Mouse (Mus musculus): Measurements from ENCODE around the gene Svep1. TPM values are rescaled to one million over a fixed set of nuclear protein-coding genes. Genes with fewer than 3 reads are reported as not detected.

Svep1 gene
- polyA plus RNA-seq, 1 experiment, result 20.0 TPM

- no peak for DNase-seq
- 50% methylated on average over 10 of the region's 10 CpGs for WGBS
- Histone ChIP-seq H3K4me1 (ENCODE audit: control insufficient read depth, insufficient read depth, low read length) (no peaks in the 10 kb centered on the region), H3K4me3 (replicated peaks; ENCODE audit: extremely low read depth, low read depth, low read length) (no peak overlapping the region)
- TF ChIP-seq CTCF (IDR thresholded peaks at IDR 0.05; ENCODE audit: insufficient read depth, low read length) (no peak), POLR2A (IDR thresholded peaks at IDR 0.05; ENCODE audit: borderline replicate concordance, extremely low read depth, low read depth, low read length) (no peak)
Observed at GRCm38 (mm10) chr4:58111008-58111407, 95.7 kb downstream of the Svep1 start.

DNA sequence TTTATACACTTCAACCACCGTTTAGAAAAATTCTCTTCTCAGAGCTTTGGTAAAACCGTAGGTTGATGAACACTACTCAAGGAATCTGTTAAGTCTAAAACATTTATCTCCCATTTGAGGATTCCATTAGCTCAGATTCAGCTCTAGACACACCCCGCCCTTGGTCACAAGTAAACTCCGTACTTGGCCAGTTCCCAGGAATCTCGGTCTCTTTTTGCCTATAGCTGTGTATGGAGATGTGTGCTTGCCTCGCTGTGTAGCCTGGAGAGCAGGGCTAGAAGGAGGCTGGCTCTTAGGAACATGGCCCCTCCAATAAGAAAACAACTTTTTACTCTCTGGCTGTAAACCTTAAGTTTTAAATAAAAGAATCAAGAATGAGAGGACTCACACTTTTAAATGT, 96.9 kb downstream of the Svep1 start:
- DNase-seq, result no peak
- Histone ChIP-seq H3K4me1 (ENCODE audit: control insufficient read depth, insufficient read depth, low read length) (no peaks in the 10 kb centered on the region), H3K4me3 (replicated peaks; ENCODE audit: extremely low read depth, low read depth, low read length) (no peak overlapping the region)
- WGBS, result 74% methylated on average over 6 of the region's 6 CpGs
- TF ChIP-seq POLR2A (IDR thresholded peaks at IDR 0.05; ENCODE audit: borderline replicate concordance, extremely low read depth, low read depth, low read length) (no peak), CTCF (IDR thresholded peaks at IDR 0.05; ENCODE audit: insufficient read depth, low read length) (no peak)

GRCm38 (mm10) chr4:58108364-58108763, 98.3 kb downstream of the Svep1 start:
- DNase-seq, result no peak
- H3K4me1 ChIP-seq (ENCODE audit: control insufficient read depth, insufficient read depth, low read length), result no peaks in the 10 kb centered on the region
- TF ChIP-seq POLR2A (IDR thresholded peaks at IDR 0.05; ENCODE audit: borderline replicate concordance, extremely low read depth, low read depth, low read length) (no peak), CTCF (IDR thresholded peaks at IDR 0.05; ENCODE audit: insufficient read depth, low read length) (no peak)
- WGBS, result 69% methylated on average over 3 of the region's 3 CpGs
- H3K4me3 ChIP-seq (replicated peaks; ENCODE audit: extremely low read depth, low read depth, low read length), result no peak overlapping the region

GRCm38 (mm10) chr4:58097732-58098131, 108.9 kb downstream of the Svep1 start:
- TF ChIP-seq POLR2A (IDR thresholded peaks at IDR 0.05; ENCODE audit: borderline replicate concordance, extremely low read depth, low read depth, low read length) (no peak), CTCF (IDR thresholded peaks at IDR 0.05; ENCODE audit: insufficient read depth, low read length) (no peak)
- Histone ChIP-seq H3K4me1 (ENCODE audit: control insufficient read depth, insufficient read depth, low read length) (no peaks in the 10 kb centered on the region), H3K4me3 (replicated peaks; ENCODE audit: extremely low read depth, low read depth, low read length) (no peak overlapping the region)
- WGBS, result 74% methylated on average over 9 of the region's 9 CpGs
- no peak for DNase-seq

GRCm38 (mm10) chr4:58086738-58087137, 119.9 kb downstream of the Svep1 start:
- no peak overlapping the region for H3K4me3 ChIP-seq (replicated peaks; ENCODE audit: extremely low read depth, low read depth, low read length)
- no peak for TF ChIP-seq POLR2A (IDR thresholded peaks at IDR 0.05; ENCODE audit: borderline replicate concordance, extremely low read depth, low read depth, low read length)
- TF ChIP-seq CTCF (IDR thresholded peaks at IDR 0.05; ENCODE audit: insufficient read depth, low read length), result no peak
- 39% methylated on average over 1 of the region's 1 CpGs for WGBS
- DNase-seq, result no peak
- no peaks in the 10 kb centered on the region for H3K4me1 ChIP-seq (ENCODE audit: control insufficient read depth, insufficient read depth, low read length)

DNA sequence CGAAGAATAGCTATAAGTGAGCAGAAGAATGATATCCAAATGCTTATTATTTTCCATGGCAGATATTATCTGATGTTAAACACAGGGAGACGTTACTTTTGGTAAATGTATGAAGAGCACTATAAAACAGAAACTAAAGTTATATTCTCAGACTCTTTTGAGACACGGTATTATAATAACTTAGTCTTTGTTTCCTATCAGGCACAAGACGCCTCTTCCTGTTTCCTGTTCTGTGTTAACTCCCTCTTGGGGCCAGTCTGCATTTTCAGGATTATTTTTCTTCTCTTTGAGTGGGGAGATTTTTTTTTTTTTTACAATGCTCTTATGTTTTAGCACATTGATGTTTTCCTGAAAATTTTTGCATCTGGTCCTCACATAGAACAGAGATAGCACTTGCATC, 120.5 kb downstream of the Svep1 start:
- Histone ChIP-seq H3K4me1 (ENCODE audit: control insufficient read depth, insufficient read depth, low read length) (no peaks in the 10 kb centered on the region), H3K4me3 (replicated peaks; ENCODE audit: extremely low read depth, low read depth, low read length) (peak overlapping the region; percentile 20)
- TF ChIP-seq POLR2A (IDR thresholded peaks at IDR 0.05; ENCODE audit: borderline replicate concordance, extremely low read depth, low read depth, low read length), result no peak
- no peak for TF ChIP-seq CTCF (IDR thresholded peaks at IDR 0.05; ENCODE audit: insufficient read depth, low read length)
- WGBS, result 29% methylated on average over 4 of the region's 4 CpGs
- DNase-seq, result no peak

DNA sequence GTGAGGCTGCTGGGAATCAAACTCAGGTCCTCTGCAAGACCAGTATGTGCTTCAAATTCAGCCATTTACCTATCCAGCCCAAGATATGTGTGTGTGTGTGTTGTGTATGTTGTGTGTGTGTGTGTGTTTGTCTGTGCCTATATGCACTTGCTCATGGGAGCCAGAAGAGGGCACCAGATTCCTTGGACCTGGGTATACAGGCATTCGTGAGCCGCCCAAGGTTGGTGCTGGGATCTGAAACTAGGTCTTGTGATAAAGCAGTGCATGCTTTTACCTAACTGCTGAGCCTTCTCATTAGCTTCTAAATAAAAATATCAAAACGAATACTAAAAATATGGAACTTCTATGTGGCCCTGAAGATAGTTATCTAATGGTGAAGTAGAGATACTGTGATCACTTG, 121.3 kb downstream of the Svep1 start:
- Histone ChIP-seq H3K4me1 (ENCODE audit: control insufficient read depth, insufficient read depth, low read length) (no peaks in the 10 kb centered on the region), H3K4me3 (replicated peaks; ENCODE audit: extremely low read depth, low read depth, low read length) (no peak overlapping the region)
- 84% methylated on average over 3 of the region's 3 CpGs for WGBS
- 0 out of 2 replicates have a peak, but pooled peaks have one; percentile 17 for TF ChIP-seq CTCF (IDR thresholded peaks at IDR 0.05; ENCODE audit: insufficient read depth, low read length)
- TF ChIP-seq POLR2A (IDR thresholded peaks at IDR 0.05; ENCODE audit: borderline replicate concordance, extremely low read depth, low read depth, low read length), result no peak
- DNase-seq, result no peak

DNA sequence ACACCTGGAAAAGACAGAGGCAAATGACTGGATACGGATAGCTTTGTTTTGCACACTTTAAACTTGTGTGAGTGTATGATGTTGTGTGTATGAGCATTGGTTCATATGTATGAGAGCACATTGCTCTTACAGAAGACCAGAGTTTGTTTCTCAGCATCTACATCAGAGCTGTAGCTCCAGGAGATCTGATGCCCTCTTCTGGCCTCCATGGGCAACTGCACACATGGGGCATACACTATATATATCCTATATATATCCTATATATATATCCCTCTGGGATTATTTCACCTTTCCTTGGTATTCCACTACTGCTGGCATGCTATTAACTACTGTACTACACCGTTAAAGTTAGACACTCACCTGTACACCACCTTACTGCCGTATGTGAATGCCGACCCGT, 122.5 kb downstream of the Svep1 start:
- no peak overlapping the region for H3K4me3 ChIP-seq (replicated peaks; ENCODE audit: extremely low read depth, low read depth, low read length)
- no peak for DNase-seq
- 91% methylated on average over 5 of the region's 5 CpGs for WGBS

DNA sequence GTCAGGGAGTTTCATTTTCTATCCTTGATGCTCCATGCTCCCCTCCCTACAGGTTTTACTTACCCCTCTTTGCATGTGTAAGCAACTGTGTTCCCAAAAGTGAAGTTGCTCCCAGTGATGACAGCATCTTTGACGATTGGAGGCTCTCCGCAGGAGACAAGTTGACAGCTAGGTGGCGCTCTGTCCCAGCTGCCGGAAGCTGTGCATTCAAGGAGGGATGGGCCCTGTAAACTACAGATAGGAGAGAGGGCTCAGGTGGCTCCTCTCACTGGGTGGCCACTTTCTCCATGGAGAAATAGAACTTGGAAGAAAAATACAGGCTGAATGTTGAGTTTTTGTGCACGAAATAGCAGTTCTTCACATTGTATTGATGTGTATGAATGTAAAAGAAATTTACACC, 124.1 kb downstream of the Svep1 start:
- DNase-seq, result peak; percentile 60
- peak; percentile 87 for TF ChIP-seq CTCF (IDR thresholded peaks at IDR 0.05; ENCODE audit: insufficient read depth, low read length)
- no peak for TF ChIP-seq POLR2A (IDR thresholded peaks at IDR 0.05; ENCODE audit: borderline replicate concordance, extremely low read depth, low read depth, low read length)
- H3K4me3 ChIP-seq (replicated peaks; ENCODE audit: extremely low read depth, low read depth, low read length), result no peak overlapping the region
- 15% methylated on average over 5 of the region's 5 CpGs for WGBS
- H3K4me1 ChIP-seq (ENCODE audit: control insufficient read depth, insufficient read depth, low read length), result no peaks in the 10 kb centered on the region; the same call in 1 of the 2 replicates

More for the DNA sequence above, 122.5 kb downstream of the Svep1 start:
- H3K4me1 ChIP-seq (ENCODE audit: control insufficient read depth, insufficient read depth, low read length), result no peaks in the 10 kb centered on the region
- TF ChIP-seq POLR2A (IDR thresholded peaks at IDR 0.05; ENCODE audit: borderline replicate concordance, extremely low read depth, low read depth, low read length) (no peak), CTCF (IDR thresholded peaks at IDR 0.05; ENCODE audit: insufficient read depth, low read length) (no peak)

DNA sequence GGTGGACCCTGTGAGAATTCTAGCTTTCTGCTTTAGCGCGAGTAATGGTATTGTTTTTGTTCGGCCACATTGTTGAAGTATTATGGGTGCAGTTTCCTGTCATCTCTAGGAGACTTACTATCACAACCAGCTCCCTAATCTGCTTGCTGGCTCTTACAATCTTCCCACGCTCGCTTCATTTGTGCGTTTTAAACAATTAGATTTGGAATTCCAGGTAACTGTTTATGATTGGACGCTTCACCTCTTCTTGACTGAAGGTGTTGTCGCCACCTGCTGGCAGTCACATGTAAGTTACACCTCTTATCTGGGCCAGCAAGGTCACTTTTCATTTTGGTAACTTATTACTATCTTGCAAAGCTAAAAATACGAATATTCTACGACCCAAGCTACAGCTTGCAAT, 127.0 kb downstream of the Svep1 start:
- TF ChIP-seq POLR2A (IDR thresholded peaks at IDR 0.05; ENCODE audit: borderline replicate concordance, extremely low read depth, low read depth, low read length), result no peak
- peak; percentile 51; the same call in 1 of the 2 replicates for TF ChIP-seq CTCF (IDR thresholded peaks at IDR 0.05; ENCODE audit: insufficient read depth, low read length)
- peak; percentile 49 for DNase-seq
- WGBS, result 20% methylated on average over 10 of the region's 10 CpGs
- no peak overlapping the region for H3K4me3 ChIP-seq (replicated peaks; ENCODE audit: extremely low read depth, low read depth, low read length)
- no peaks in the 10 kb centered on the region; the same call in 1 of the 2 replicates for H3K4me1 ChIP-seq (ENCODE audit: control insufficient read depth, insufficient read depth, low read length)
